Mouse (Mus musculus) lung, postnatal 0 days (tissue): ENCODE results near the gene Kctd6. TPM values are rescaled to one million over a fixed set of nuclear protein-coding genes. Genes with fewer than 3 reads are reported as not detected.
A peak's percentile ranks its signal among the peaks of the same experiment; 100 is the strongest.

Source experiments
- ATAC-seq: fragments of 200-750 bp; cut with Nextera tagmentation; 2 replicates; pipeline ENCODE4 v1.8.0; 2017; ENCODE audit warnings: moderate library complexity
- DNase-seq: peaks from one replicate; pipeline ENCODE4 v3.0.0-alpha.2; 2016; ENCODE audit warnings: low spot score
- H3K27ac ChIP-seq: fragments of 300-500 bp; sonication (generic); 2 replicates; pipeline ENCODE4 v1.5.1; 2014; ENCODE audit warnings: antibody characterized with exemption, mild to moderate bottlenecking, low read length, mixed read lengths
- H3K27me3 ChIP-seq: fragments of 300-500 bp; sonication (generic); replicated peaks from 2 replicates; pipeline ENCODE4 v1.6.1; 2014; ENCODE audit warnings: low read length, mixed read lengths; ENCODE audit not compliant: insufficient read depth
- H3K36me3 ChIP-seq: fragments of 300-500 bp; sonication (generic); 2 replicates; pipeline ENCODE4 v1.6.1; 2014; ENCODE audit warnings: low read length, mixed read lengths; ENCODE audit not compliant: insufficient read depth
- H3K4me1 ChIP-seq: fragments of 300-500 bp; sonication (generic); 2 replicates; pipeline ENCODE4 v1.6.1; 2014; ENCODE audit warnings: antibody characterized with exemption, low read depth, low read length, mixed read lengths; ENCODE audit not compliant: insufficient read depth
- H3K4me2 ChIP-seq: fragments of 300-500 bp; sonication (generic); replicated peaks from 2 replicates; pipeline ENCODE4 v1.6.1; 2014; ENCODE audit warnings: low read depth, mild to moderate bottlenecking, low read length, moderate library complexity, mixed read lengths
- H3K4me3 ChIP-seq: fragments of 300-500 bp; sonication (generic); 2 replicates; pipeline ENCODE4 v1.5.1; 2014; ENCODE audit warnings: low read depth, low read length
- H3K9ac ChIP-seq: fragments of 300-500 bp; sonication (generic); replicated peaks from 2 replicates; pipeline ENCODE4 v1.6.1; 2014; ENCODE audit warnings: low read depth, mild to moderate bottlenecking
- H3K9me3 ChIP-seq: fragments of 300-500 bp; sonication (generic); 2 replicates; pipeline ENCODE4 v1.6.1; 2016; ENCODE audit warnings: low read length, mixed read lengths
- CTCF ChIP-seq: IDR thresholded peaks from 2 replicates; pipeline ENCODE4 v1.5.1; 2016; ENCODE audit warnings: antibody characterized with exemption, mild to moderate bottlenecking
- EP300 ChIP-seq: IDR thresholded peaks from 2 replicates; pipeline ENCODE4 v1.6.1; 2016; ENCODE audit warnings: antibody characterized with exemption, mild to moderate bottlenecking, control low read depth
- WGBS: fragments of 180-500 bp; shearing (Covaris S2); extraction: QIAGEN DNeasy Blood & Tissue Kit; methylation state at CpG from one replicate; pipeline ENCODE4 v1.1.7; 2014; 5-methylcytosine and 5-hydroxymethylcytosine counted together
- polyA plus RNA-seq: library from polyadenylated mRNA; unstranded; fragments of >200 nt; fragmentation: Nextera tagmentation; extraction: Ambion mirVana; gene quantifications from 2 replicates; pipeline ENCODE4 v1.2.1, GENCODE M21; 2015

Gene Kctd6
- polyA plus RNA-seq, 1 experiment from 2014 or later, result 19.5 TPM

- WGBS, result 33% methylated on average over 5 of the region's 5 CpGs
- Histone ChIP-seq H3K9ac (no peak overlapping the region), H3K4me3 (no peak overlapping the region), H3K36me3 (no peaks in the 10 kb centered on the region), H3K27me3 (no peaks in the 10 kb centered on the region), H3K9me3 (no peaks in the 10 kb centered on the region), H3K4me1 (no peaks in the 10 kb centered on the region), H3K4me2 (no peak overlapping the region), H3K27ac (no peak overlapping the region)
- ATAC-seq (peak; percentile 61), DNase-seq (peak; percentile 81)
- TF ChIP-seq EP300 (peak; percentile 65), CTCF (no peak)
Measured at GRCm38 (mm10) chr14:8244211-8244611, 30.3 kb downstream of the Kctd6 start.

DNA sequence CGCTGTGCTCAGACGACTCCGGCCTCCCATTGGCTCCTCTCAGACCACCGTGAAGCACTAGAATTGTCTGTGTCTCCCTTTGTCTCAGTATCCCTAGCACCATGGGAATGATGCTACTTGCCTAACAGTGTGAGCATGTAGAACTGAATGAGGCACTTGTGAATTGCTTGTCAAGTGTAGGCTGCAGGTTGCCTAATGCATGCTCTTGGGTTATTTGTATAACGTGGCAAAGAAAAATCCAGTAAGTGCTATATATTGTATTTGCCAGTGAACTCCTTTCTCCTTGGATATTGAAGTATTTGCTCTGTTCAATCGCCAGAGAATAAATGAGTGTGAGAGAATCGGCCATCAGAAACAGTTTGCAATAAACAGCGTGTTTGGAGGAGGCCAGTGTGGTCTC, 32.9 kb downstream of the Kctd6 start:
- peak; percentile 76 for ATAC-seq
- H3K4me1 ChIP-seq, result no peaks in the 10 kb centered on the region
- H3K9me3 ChIP-seq, result no peaks in the 10 kb centered on the region
- no peaks in the 10 kb centered on the region for H3K36me3 ChIP-seq
- DNase-seq, result peak; percentile 75
- no peak overlapping the region for H3K27ac ChIP-seq
- no peak overlapping the region for H3K4me2 ChIP-seq
- TF ChIP-seq EP300 (no peak), CTCF (no peak)
- no peak overlapping the region for H3K9ac ChIP-seq
- no peak overlapping the region for H3K4me3 ChIP-seq
- no peaks in the 10 kb centered on the region for H3K27me3 ChIP-seq
- 62% methylated on average over 8 of the region's 8 CpGs for WGBS

- no peak overlapping the region for H3K27ac ChIP-seq
- H3K4me3 ChIP-seq, result no peak overlapping the region
- WGBS, result 88% methylated on average over 1 of the region's 1 CpGs
- no peaks in the 10 kb centered on the region for H3K9me3 ChIP-seq
- H3K4me2 ChIP-seq, result no peak overlapping the region
- no peaks in the 10 kb centered on the region for H3K36me3 ChIP-seq
- ATAC-seq (no peak), DNase-seq (no peak)
- no peaks in the 10 kb centered on the region for H3K4me1 ChIP-seq
- H3K27me3 ChIP-seq, result no peaks in the 10 kb centered on the region
- no peak overlapping the region for H3K9ac ChIP-seq
- TF ChIP-seq CTCF (no peak), EP300 (no peak)
Measured at GRCm38 (mm10) chr14:8249206-8249605, 35.3 kb downstream of the Kctd6 start.

DNA sequence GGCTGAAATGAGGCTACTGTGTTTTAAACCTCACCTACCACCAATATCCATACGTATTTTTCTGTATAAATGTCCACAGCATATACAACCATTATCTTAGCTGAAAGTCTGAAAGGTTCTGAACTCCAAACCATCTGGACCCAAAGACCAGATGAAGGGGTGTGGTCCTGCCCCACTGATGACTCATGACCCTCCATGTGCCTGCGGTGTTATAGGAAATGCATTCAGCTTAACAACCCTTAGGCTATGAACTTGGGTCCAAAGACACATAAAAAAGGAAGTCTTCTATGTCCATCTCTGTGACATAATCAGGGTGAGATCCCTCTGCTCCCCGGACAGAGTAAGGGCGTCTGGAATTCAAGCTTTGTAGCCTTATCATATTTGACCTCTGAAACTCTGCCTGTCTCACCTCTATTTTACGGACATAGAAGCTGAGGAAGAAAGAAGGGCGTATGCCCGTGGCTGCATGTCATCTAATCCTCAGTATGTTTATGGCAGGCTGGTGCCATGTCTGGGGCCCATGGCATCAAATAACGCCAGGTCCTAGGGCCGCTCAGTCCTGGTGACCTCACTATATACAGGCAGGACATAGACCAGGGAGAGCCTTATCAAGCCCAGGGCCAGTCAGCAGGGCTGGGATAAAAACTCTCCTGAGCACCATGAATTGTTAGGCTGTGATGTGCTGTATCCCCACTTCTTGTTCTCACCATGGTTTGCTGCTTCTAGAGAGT, 36.4 kb downstream of the Kctd6 start:
- Histone ChIP-seq H3K4me2 (no peak overlapping the region), H3K9me3 (no peaks in the 10 kb centered on the region), H3K4me1 (no peaks in the 10 kb centered on the region), H3K27ac (no peak overlapping the region), H3K9ac (no peak overlapping the region), H3K36me3 (no peaks in the 10 kb centered on the region), H3K4me3 (no peak overlapping the region), H3K27me3 (no peaks in the 10 kb centered on the region)
- DNase-seq (no peak), ATAC-seq (no peak)
- TF ChIP-seq EP300, result no peak
- WGBS, result 77% methylated on average over 9 of the region's 9 CpGs

DNA sequence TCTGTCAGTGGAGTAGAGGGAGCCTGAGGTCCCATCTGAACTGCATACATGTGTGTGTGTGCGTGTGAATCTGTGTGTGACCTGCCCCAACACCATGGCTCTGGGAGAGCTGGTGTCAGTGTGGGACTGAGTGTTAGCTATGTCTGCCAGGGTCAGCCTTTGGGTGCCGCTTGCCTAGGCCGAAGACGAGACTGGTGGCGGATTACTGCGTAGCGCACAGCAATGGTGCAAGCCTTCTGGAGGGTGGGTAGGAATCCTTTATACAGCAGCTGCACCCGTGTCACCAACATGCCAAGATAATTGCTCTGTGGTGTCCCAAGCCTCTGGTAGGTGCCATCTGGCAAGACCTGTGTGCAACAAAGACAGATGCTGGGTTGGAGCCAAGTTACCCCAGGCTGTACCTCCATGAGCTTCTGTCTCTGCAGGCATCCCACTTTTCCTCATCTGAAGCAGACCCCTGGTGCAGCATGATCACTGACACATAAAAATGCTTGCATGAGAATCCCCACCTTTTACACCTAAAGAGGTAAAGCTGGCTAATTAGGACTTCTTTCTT, 37.5 kb downstream of the Kctd6 start:
- DNase-seq (no peak), ATAC-seq (no peak)
- WGBS, result 96% methylated on average over 8 of the region's 8 CpGs
- Histone ChIP-seq H3K27ac (no peak overlapping the region), H3K36me3 (no peaks in the 10 kb centered on the region), H3K27me3 (no peaks in the 10 kb centered on the region), H3K4me1 (no peaks in the 10 kb centered on the region), H3K4me2 (no peak overlapping the region), H3K9me3 (no peaks in the 10 kb centered on the region), H3K4me3 (no peak overlapping the region), H3K9ac (no peak overlapping the region)
- TF ChIP-seq EP300 (no peak), CTCF (no peak)

- ATAC-seq (peak; percentile 39; the same call in 1 of the 2 replicates), DNase-seq (peak; percentile 75)
- Histone ChIP-seq H3K4me1 (peaks cover 4% of the 10 kb centered on the region; the same call in 1 of the 2 replicates), H3K9me3 (no peaks in the 10 kb centered on the region), H3K27me3 (no peaks in the 10 kb centered on the region), H3K9ac (no peak overlapping the region), H3K27ac (no peak overlapping the region), H3K36me3 (no peaks in the 10 kb centered on the region), H3K4me2 (no peak overlapping the region), H3K4me3 (no peak overlapping the region)
- TF ChIP-seq CTCF (peak; percentile 76), EP300 (no peak)
- 61% methylated on average over 7 of the region's 7 CpGs for WGBS
Measured at GRCm38 (mm10) chr14:8255076-8255729, 41.3 kb downstream of the Kctd6 start.
